Mouse (Mus musculus): ENCODE measurements around the gene Morc1. TPM values are rescaled to one million over a fixed set of nuclear protein-coding genes. Genes with fewer than 3 reads are reported as not detected.

Gene Morc1
- polyA plus RNA-seq, 1 experiment from 2014 or later, result not detected

GRCm38 (mm10) chr16:48627296-48627695 is 196.3 kb downstream of the Morc1 start:
- Histone ChIP-seq H3K4me2 (replicated peaks; ENCODE audit: low read depth, low read length) (no peak overlapping the region), H3K4me1 (ENCODE audit: control insufficient read depth, insufficient read depth, low read length) (no peaks in the 10 kb centered on the region), H3K9me3 (ENCODE audit: control insufficient read depth, low read length) (no peaks in the 10 kb centered on the region), H3K27me3 (ENCODE audit: control insufficient read depth, insufficient read depth, low read length) (no peaks in the 10 kb centered on the region), H3K27ac (ENCODE audit: low read depth, low read length) (no peak overlapping the region), H3K4me3 (ENCODE audit: low read length) (no peak overlapping the region), H3K9ac (ENCODE audit: low read depth, low read length) (no peak overlapping the region), H3K36me3 (ENCODE audit: control insufficient read depth, insufficient read depth, low read length) (no peaks in the 10 kb centered on the region)
- ATAC-seq (ENCODE audit: low FRiP score, low TSS enrichment), result no peak
- 87% methylated on average over 3 of the region's 3 CpGs for WGBS

GRCm38 (mm10) chr16:48629710-48630109 is 198.7 kb downstream of the Morc1 start:
- Histone ChIP-seq H3K4me3 (ENCODE audit: low read length) (no peak overlapping the region), H3K36me3 (ENCODE audit: control insufficient read depth, insufficient read depth, low read length) (no peaks in the 10 kb centered on the region), H3K4me1 (ENCODE audit: control insufficient read depth, insufficient read depth, low read length) (no peaks in the 10 kb centered on the region), H3K27me3 (ENCODE audit: control insufficient read depth, insufficient read depth, low read length) (no peaks in the 10 kb centered on the region), H3K27ac (ENCODE audit: low read depth, low read length) (no peak overlapping the region), H3K4me2 (replicated peaks; ENCODE audit: low read depth, low read length) (no peak overlapping the region), H3K9ac (ENCODE audit: low read depth, low read length) (no peak overlapping the region), H3K9me3 (ENCODE audit: control insufficient read depth, low read length) (no peaks in the 10 kb centered on the region)
- ATAC-seq (ENCODE audit: low FRiP score, low TSS enrichment), result no peak
- 67% methylated on average over 5 of the region's 5 CpGs for WGBS

- Histone ChIP-seq H3K36me3 (ENCODE audit: control insufficient read depth, insufficient read depth, low read length) (no peaks in the 10 kb centered on the region), H3K27me3 (ENCODE audit: control insufficient read depth, insufficient read depth, low read length) (no peaks in the 10 kb centered on the region), H3K4me3 (ENCODE audit: low read length) (no peak overlapping the region), H3K27ac (ENCODE audit: low read depth, low read length) (no peak overlapping the region), H3K4me2 (replicated peaks; ENCODE audit: low read depth, low read length) (no peak overlapping the region), H3K4me1 (ENCODE audit: control insufficient read depth, insufficient read depth, low read length) (no peaks in the 10 kb centered on the region), H3K9me3 (ENCODE audit: control insufficient read depth, low read length) (no peaks in the 10 kb centered on the region), H3K9ac (ENCODE audit: low read depth, low read length) (no peak overlapping the region)
- no peak for ATAC-seq (ENCODE audit: low FRiP score, low TSS enrichment)
- WGBS, result 21% methylated on average over 8 of the region's 8 CpGs
Measured at GRCm38 (mm10) chr16:48630466-48630865, 199.4 kb downstream of the Morc1 start.

- Histone ChIP-seq H3K27ac (ENCODE audit: low read depth, low read length) (no peak overlapping the region), H3K4me1 (ENCODE audit: control insufficient read depth, insufficient read depth, low read length) (no peaks in the 10 kb centered on the region), H3K27me3 (ENCODE audit: control insufficient read depth, insufficient read depth, low read length) (no peaks in the 10 kb centered on the region), H3K9me3 (ENCODE audit: control insufficient read depth, low read length) (no peaks in the 10 kb centered on the region), H3K9ac (ENCODE audit: low read depth, low read length) (no peak overlapping the region), H3K4me3 (ENCODE audit: low read length) (no peak overlapping the region), H3K36me3 (ENCODE audit: control insufficient read depth, insufficient read depth, low read length) (no peaks in the 10 kb centered on the region), H3K4me2 (replicated peaks; ENCODE audit: low read depth, low read length) (no peak overlapping the region)
- ATAC-seq (ENCODE audit: low FRiP score, low TSS enrichment), result no peak
- WGBS, result 90% methylated on average over 6 of the region's 6 CpGs
Measured at GRCm38 (mm10) chr16:48632351-48632750, 201.3 kb downstream of the Morc1 start.

GRCm38 (mm10) chr16:48646246-48646645 is 215.2 kb downstream of the Morc1 start:
- ATAC-seq (ENCODE audit: low FRiP score, low TSS enrichment), result no peak
- no peak overlapping the region for H3K4me3 ChIP-seq (ENCODE audit: low read length)
- H3K36me3 ChIP-seq (ENCODE audit: control insufficient read depth, insufficient read depth, low read length), result no peaks in the 10 kb centered on the region
- WGBS, result 75% methylated on average over 2 of the region's 2 CpGs
- no peaks in the 10 kb centered on the region for H3K27me3 ChIP-seq (ENCODE audit: control insufficient read depth, insufficient read depth, low read length)
- no peaks in the 10 kb centered on the region for H3K9me3 ChIP-seq (ENCODE audit: control insufficient read depth, low read length)
- H3K4me1 ChIP-seq (ENCODE audit: control insufficient read depth, insufficient read depth, low read length), result no peaks in the 10 kb centered on the region
- no peak overlapping the region for H3K9ac ChIP-seq (ENCODE audit: low read depth, low read length)
- H3K27ac ChIP-seq (ENCODE audit: low read depth, low read length), result no peak overlapping the region
- H3K4me2 ChIP-seq (replicated peaks; ENCODE audit: low read depth, low read length), result no peak overlapping the region

- Histone ChIP-seq H3K4me1 (ENCODE audit: control insufficient read depth, insufficient read depth, low read length) (no peaks in the 10 kb centered on the region), H3K9ac (ENCODE audit: low read depth, low read length) (no peak overlapping the region), H3K9me3 (ENCODE audit: control insufficient read depth, low read length) (no peaks in the 10 kb centered on the region), H3K27me3 (ENCODE audit: control insufficient read depth, insufficient read depth, low read length) (no peaks in the 10 kb centered on the region), H3K4me3 (ENCODE audit: low read length) (no peak overlapping the region), H3K4me2 (replicated peaks; ENCODE audit: low read depth, low read length) (no peak overlapping the region), H3K27ac (ENCODE audit: low read depth, low read length) (no peak overlapping the region), H3K36me3 (ENCODE audit: control insufficient read depth, insufficient read depth, low read length) (no peaks in the 10 kb centered on the region)
- no peak for ATAC-seq (ENCODE audit: low FRiP score, low TSS enrichment)
- WGBS, result 56% methylated on average over 5 of the region's 5 CpGs
Measured at GRCm38 (mm10) chr16:48671696-48672095, 240.7 kb downstream of the Morc1 start.

- Histone ChIP-seq H3K4me1 (ENCODE audit: control insufficient read depth, insufficient read depth, low read length) (no peaks in the 10 kb centered on the region), H3K9ac (ENCODE audit: low read depth, low read length) (no peak overlapping the region), H3K9me3 (ENCODE audit: control insufficient read depth, low read length) (no peaks in the 10 kb centered on the region), H3K4me3 (ENCODE audit: low read length) (no peak overlapping the region), H3K36me3 (ENCODE audit: control insufficient read depth, insufficient read depth, low read length) (no peaks in the 10 kb centered on the region), H3K27me3 (ENCODE audit: control insufficient read depth, insufficient read depth, low read length) (no peaks in the 10 kb centered on the region), H3K27ac (ENCODE audit: low read depth, low read length) (no peak overlapping the region), H3K4me2 (replicated peaks; ENCODE audit: low read depth, low read length) (no peak overlapping the region)
- ATAC-seq (ENCODE audit: low FRiP score, low TSS enrichment), result no peak
- WGBS, result 67% methylated on average over 3 of the region's 3 CpGs
Measured at GRCm38 (mm10) chr16:48672664-48673063, 241.6 kb downstream of the Morc1 start.

GRCm38 (mm10) chr16:48675607-48676006 is 244.6 kb downstream of the Morc1 start:
- ATAC-seq (ENCODE audit: low FRiP score, low TSS enrichment), result peak; percentile 86

GRCm38 (mm10) chr16:48676205-48676604 is 245.2 kb downstream of the Morc1 start:
- ATAC-seq (ENCODE audit: low FRiP score, low TSS enrichment), result no peak
- Histone ChIP-seq H3K27ac (ENCODE audit: low read depth, low read length) (no peak overlapping the region), H3K4me3 (ENCODE audit: low read length) (no peak overlapping the region), H3K4me1 (ENCODE audit: control insufficient read depth, insufficient read depth, low read length) (no peaks in the 10 kb centered on the region), H3K4me2 (replicated peaks; ENCODE audit: low read depth, low read length) (no peak overlapping the region), H3K9me3 (ENCODE audit: control insufficient read depth, low read length) (no peaks in the 10 kb centered on the region), H3K9ac (ENCODE audit: low read depth, low read length) (no peak overlapping the region), H3K36me3 (ENCODE audit: control insufficient read depth, insufficient read depth, low read length) (no peaks in the 10 kb centered on the region), H3K27me3 (ENCODE audit: control insufficient read depth, insufficient read depth, low read length) (no peaks in the 10 kb centered on the region)
- 61% methylated on average over 2 of the region's 2 CpGs for WGBS

More at GRCm38 (mm10) chr16:48675607-48676006, 244.6 kb downstream of the Morc1 start:
- Histone ChIP-seq H3K4me1 (ENCODE audit: control insufficient read depth, insufficient read depth, low read length) (no peaks in the 10 kb centered on the region), H3K36me3 (ENCODE audit: control insufficient read depth, insufficient read depth, low read length) (no peaks in the 10 kb centered on the region), H3K27me3 (ENCODE audit: control insufficient read depth, insufficient read depth, low read length) (no peaks in the 10 kb centered on the region), H3K4me2 (replicated peaks; ENCODE audit: low read depth, low read length) (no peak overlapping the region), H3K9ac (ENCODE audit: low read depth, low read length) (no peak overlapping the region), H3K9me3 (ENCODE audit: control insufficient read depth, low read length) (no peaks in the 10 kb centered on the region), H3K27ac (ENCODE audit: low read depth, low read length) (no peak overlapping the region), H3K4me3 (ENCODE audit: low read length) (no peak overlapping the region)
- WGBS, result 13% methylated on average over 10 of the region's 10 CpGs

GRCm38 (mm10) chr16:48677381-48677780 is 246.3 kb downstream of the Morc1 start:
- no peak overlapping the region for H3K27ac ChIP-seq (ENCODE audit: low read depth, low read length)
- H3K9me3 ChIP-seq (ENCODE audit: control insufficient read depth, low read length), result no peaks in the 10 kb centered on the region
- H3K4me1 ChIP-seq (ENCODE audit: control insufficient read depth, insufficient read depth, low read length), result no peaks in the 10 kb centered on the region
- no peaks in the 10 kb centered on the region for H3K36me3 ChIP-seq (ENCODE audit: control insufficient read depth, insufficient read depth, low read length)
- no peak overlapping the region for H3K9ac ChIP-seq (ENCODE audit: low read depth, low read length)
- no peak overlapping the region for H3K4me2 ChIP-seq (replicated peaks; ENCODE audit: low read depth, low read length)
- ATAC-seq (ENCODE audit: low FRiP score, low TSS enrichment), result no peak
- WGBS, result 79% methylated on average over 5 of the region's 5 CpGs
- no peak overlapping the region for H3K4me3 ChIP-seq (ENCODE audit: low read length)
- H3K27me3 ChIP-seq (ENCODE audit: control insufficient read depth, insufficient read depth, low read length), result no peaks in the 10 kb centered on the region

Data from kidney, embryonic 14.5 days (tissue).